Mouse (Mus musculus) liver (tissue): ENCODE results near the gene Rap2c.
A peak's percentile ranks its signal among the peaks of the same experiment; 100 is the strongest.

Experiments
- DNase-seq: peaks from one replicate; pipeline ENCODE4 v3.0.0-alpha.2; 2020; ENCODE audit warnings: mixed read lengths

Gene Rap2c

GRCm38 (mm10) chrX:51017851-51018785, at the start of gene Rap2c:
TSS of gene Rap2c (minus strand) at chrX:51018018.
- peak; percentile 79 for DNase-seq

- no peak for DNase-seq
These were observed 48.9 kb upstream of the Rap2c start for GRCm38 (mm10) chrX:51066539-51067286.

GRCm38 (mm10) chrX:51065773-51066172, 48.0 kb upstream of the Rap2c start:
- DNase-seq = peak; percentile 49

GRCm38 (mm10) chrX:51065158-51065664, 47.4 kb upstream of the Rap2c start:
- no peak for DNase-seq

- no peak for DNase-seq
These were observed 42.4 kb upstream of the Rap2c start for GRCm38 (mm10) chrX:51060220-51060619.

- DNase-seq = no peak
These were observed 40.9 kb upstream of the Rap2c start for GRCm38 (mm10) chrX:51058741-51059140.

GRCm38 (mm10) chrX:51058317-51058716, 40.5 kb upstream of the Rap2c start:
- no peak for DNase-seq

GRCm38 (mm10) chrX:51051680-51052461, 34.1 kb upstream of the Rap2c start:
- DNase-seq = no peak

GRCm38 (mm10) chrX:51035678-51036209, 17.9 kb upstream of the Rap2c start:
- no peak for DNase-seq

- peak; percentile 61 for DNase-seq
These were observed 2.1 kb upstream of the Rap2c start for GRCm38 (mm10) chrX:51019884-51020283.

- peak; percentile 82 for DNase-seq
These were observed 965 bp upstream of the Rap2c start for GRCm38 (mm10) chrX:51018786-51019179.

GRCm38 (mm10) chrX:51016926-51017325, 892 bp downstream of the Rap2c start:
- no peak for DNase-seq

- no peak for DNase-seq
These were observed 5.5 kb downstream of the Rap2c start for GRCm38 (mm10) chrX:51012280-51012679.

- no peak for DNase-seq
These were observed 7.5 kb downstream of the Rap2c start for GRCm38 (mm10) chrX:51010323-51010722.

- no peak for DNase-seq
These were observed 17.0 kb downstream of the Rap2c start for GRCm38 (mm10) chrX:51000791-51001190.

GRCm38 (mm10) chrX:50995310-50995709, 22.5 kb downstream of the Rap2c start:
- DNase-seq = no peak

GRCm38 (mm10) chrX:50991324-50991723, 26.5 kb downstream of the Rap2c start:
- no peak for DNase-seq

- DNase-seq = no peak
These were observed 27.9 kb downstream of the Rap2c start for GRCm38 (mm10) chrX:50989940-50990339.

GRCm38 (mm10) chrX:50988581-50988980, 29.2 kb downstream of the Rap2c start:
- DNase-seq = no peak

- DNase-seq = no peak
These were observed 39.4 kb downstream of the Rap2c start for GRCm38 (mm10) chrX:50978428-50978827.

GRCm38 (mm10) chrX:50972145-50972544, 45.7 kb downstream of the Rap2c start:
- no peak for DNase-seq

- no peak for DNase-seq
These were observed 47.9 kb downstream of the Rap2c start for GRCm38 (mm10) chrX:50969907-50970306.
